Mouse (Mus musculus) 416B (cell line): Measurements from ENCODE around the gene Fam19a4.
A peak's percentile ranks its signal among the peaks of the same experiment; 100 is the strongest.

Experiments
- DNase-seq: peaks from one replicate; pipeline ENCODE4 v3.0.0; 2011; ENCODE audit warnings: low read depth

The Fam19a4 gene

GRCm38 (mm10) chr6:97060074-97060681 is at the start of gene Fam19a4:
Gene Fam19a4, minus strand, starts transcription at chr6:97060413.
- no peak for DNase-seq

DNA sequence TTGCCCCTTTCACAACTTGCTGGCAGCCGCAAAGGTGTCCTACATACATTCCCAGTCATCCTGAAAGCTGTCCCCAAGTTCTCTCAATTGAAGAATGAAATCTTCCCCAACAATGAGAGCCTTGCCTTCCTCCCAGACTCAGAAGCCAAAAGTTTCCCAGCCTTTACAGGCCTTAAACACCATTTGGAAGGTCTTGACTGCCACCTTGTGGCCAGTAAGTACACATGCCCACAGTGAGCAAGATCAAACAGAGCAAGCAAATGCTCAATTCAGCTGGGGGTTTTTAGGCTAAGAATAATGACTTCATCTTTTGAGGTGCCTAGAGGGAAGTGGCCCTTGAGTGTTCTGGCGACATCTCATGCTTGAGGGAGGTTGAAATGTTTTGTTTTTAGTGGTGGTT is 46.6 kb upstream of the Fam19a4 start:
- DNase-seq: peak; percentile 83

- no peak for DNase-seq
Measured at GRCm38 (mm10) chr6:97106106-97106505, 45.9 kb upstream of the Fam19a4 start.

DNA sequence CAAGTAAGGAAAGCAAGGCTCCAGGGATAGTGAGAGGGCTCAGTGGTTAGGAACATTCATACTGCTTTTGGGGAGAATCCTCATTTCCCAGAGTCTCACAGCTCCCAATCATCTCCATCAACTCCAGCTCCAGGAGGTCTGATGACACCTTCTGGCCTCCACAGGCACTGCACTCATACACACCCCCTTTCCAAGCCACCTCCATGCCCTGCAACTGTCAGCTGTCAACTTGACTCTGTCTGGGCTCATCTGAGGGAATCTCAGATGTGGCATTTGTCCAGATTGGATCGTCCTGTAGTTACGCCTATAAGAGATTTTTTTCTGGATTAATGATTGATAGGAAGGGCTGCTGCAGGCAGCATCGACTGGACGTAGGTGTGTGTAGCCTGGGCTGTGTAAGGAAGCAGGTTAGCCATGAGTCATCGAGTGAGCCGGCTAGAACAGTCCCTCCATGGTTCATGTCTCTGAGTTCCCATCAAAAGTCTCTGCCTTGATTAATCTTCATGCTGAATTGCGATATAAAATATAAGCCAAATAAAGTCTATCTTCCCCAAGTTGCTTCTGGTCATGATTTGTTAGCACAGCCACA is 44.1 kb upstream of the Fam19a4 start:
- peak; percentile 28 for DNase-seq

DNA sequence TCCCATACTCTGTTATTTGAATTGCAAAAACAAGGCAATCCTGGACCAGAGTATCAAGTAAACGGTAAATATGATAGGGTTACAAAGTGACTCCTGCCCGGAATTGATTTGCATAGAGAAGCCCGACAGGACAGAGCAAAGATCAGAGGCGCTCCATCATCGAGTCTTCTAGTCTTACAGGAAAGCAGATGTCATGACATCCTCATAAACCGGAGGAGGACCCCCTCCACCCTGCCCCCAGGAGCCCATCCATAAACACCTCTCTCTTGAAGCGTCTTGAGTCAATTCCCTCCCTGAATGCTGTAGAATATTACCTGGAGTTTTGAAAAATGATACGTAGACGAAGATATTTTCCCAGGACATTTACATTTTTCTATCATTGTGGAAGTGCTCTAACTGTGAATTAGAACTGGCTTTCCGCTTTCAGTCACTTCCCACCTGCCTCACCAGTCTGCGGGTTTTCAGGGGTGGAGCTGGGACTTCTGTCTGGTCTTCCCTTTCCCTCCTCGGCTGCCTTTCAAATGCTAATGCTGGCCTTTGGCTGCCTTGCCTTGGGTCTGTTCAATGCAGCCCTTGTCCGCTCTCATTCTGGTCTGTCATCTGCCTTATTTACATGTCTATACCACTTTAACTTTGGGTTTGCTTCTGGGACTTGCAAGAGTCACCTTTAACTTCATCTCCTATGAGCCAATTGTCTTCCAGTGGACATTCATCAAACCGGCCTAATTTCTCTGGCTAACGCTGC is 41.9 kb upstream of the Fam19a4 start:
- DNase-seq: no peak

DNA sequence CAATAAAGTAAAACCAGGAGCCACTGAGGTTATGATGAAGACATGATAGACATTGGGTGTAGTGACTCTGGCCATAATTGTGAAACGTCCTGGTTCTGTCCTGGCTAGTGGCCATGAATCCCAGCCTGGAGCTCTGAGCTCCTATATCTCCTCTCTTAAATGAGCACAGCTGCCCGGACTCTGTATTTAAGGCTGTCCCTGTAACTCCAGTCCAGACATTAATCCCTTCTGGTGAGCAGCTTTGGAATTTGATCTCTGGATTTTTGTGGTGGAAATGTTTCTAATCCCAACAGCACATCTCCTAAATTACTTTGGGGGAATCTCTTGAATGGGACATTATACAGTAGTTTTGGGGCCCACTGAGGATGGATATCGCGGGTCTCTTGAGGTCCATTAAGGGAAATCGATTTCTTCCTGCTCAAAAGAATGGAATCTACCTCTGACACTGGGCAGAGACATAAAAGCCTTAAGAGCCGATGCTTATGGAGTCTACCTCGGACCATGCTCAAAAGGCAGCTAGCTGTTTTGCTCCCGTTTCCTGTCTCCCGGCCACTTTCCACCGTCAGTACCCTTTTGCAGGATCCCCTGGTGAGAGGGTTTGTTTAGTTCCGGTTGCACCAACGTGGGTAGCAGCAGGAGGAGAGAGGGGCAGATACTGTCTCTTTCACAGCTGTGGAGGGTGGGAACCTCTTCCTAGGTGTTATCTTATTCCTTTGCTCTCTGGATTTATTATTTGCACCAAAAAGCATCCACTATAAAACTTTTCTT is 41.2 kb upstream of the Fam19a4 start:
- DNase-seq: no peak

- DNase-seq: no peak
Measured at GRCm38 (mm10) chr6:97082336-97082735, 22.1 kb upstream of the Fam19a4 start.

DNA sequence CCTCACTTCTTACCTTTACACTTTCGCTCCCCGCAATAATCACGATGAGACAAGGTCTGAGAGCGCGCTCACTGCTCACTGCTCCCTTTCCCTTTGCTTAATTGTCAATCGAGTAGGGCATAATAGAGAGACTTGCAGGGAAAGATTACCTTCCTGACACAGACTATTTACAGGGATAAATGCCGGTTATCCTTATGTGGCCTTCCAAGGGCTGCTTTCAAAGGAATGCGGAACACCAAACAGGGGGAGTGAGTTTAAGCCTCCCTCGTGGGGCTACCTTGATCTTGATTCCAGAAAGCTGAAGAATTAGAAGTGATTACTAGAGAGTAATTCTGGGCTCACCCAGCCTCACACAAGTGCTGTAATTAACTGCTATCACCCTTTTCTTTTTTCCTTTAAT is 19.8 kb upstream of the Fam19a4 start:
- no peak for DNase-seq

DNA sequence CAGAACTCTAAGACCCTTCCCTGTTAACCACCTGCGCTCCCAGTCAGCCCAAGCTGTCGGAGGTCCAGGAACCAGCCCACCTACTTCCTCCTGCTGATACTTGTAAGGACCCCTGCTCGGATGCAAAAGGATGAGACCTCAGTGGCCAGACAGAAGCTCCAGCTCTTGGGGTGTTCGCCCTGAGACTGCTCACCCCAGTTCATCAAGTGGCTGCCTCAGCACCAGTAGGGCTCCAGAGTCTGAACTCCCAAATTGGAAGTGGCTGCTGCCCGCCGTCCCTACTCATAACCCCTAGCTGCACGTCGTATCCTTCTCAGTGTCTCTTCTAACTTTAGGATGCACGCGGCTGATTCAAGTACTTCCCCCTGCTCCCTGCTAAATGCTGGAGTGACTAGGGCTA is 614 bp downstream of the Fam19a4 start:
- DNase-seq: no peak

GRCm38 (mm10) chr6:97052196-97052770 is 7.9 kb downstream of the Fam19a4 start:
- no peak for DNase-seq

- no peak for DNase-seq
Measured at GRCm38 (mm10) chr6:97048403-97048802, 11.8 kb downstream of the Fam19a4 start.

DNA sequence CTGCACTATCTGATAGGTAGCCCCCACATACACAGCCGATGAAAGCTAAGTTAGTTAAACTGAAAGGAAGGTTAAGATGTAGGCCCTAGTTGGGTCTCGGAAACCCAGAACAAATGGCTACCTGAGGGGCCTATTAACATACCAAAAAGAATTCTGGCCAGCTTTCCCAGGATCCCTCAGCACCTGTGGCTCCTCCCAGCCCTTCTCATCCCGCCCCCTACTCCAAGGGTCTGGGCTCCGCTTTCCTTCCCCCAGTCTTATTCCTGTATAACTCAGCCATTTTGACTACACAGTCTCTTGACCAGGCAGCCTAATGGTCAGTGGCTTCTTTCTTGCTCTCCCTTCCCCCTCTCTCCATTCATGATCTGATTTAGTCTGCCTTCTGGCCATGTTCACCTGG is 13.7 kb downstream of the Fam19a4 start:
- no peak for DNase-seq

GRCm38 (mm10) chr6:97027110-97027677 is 33.0 kb downstream of the Fam19a4 start:
- peak; percentile 66 for DNase-seq

DNA sequence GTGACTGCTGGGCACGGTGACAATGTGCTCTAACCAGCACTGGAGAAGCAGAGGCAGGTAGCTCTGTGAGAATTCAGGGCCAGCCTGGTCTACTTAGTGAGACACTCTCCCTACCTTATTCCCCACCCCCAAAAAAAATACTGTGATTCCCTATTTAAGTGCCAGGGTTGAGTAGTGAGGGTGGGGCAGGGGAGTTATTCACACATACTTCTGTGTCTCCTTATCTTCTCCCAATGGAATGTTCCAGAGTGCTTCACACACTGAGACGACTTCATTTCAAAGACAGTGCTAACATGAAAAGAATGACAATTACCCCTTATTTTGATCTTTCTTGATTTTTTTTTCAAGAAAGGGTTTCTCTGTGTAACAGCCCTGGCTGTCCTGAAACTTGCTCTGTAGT is 40.9 kb downstream of the Fam19a4 start:
- DNase-seq: no peak

DNA sequence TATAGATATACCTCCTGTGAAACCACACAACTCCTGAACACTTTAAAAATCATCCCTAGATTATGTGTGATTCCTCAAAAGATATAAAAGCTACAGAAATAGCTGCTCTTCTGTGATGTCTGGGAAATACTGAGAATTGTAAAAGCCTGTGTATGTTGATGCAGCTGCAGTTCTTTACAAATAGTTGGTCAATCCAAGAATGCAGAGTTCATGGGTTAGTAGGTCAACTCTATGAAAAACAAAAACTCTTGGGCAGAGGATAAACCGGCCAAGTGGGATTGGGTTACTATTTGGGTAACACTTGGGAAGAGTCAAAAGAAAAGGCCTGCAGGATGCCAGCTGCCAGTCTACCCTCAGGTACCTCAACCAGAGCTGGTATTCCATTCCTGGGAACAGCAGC is 43.5 kb downstream of the Fam19a4 start:
- no peak for DNase-seq

DNA sequence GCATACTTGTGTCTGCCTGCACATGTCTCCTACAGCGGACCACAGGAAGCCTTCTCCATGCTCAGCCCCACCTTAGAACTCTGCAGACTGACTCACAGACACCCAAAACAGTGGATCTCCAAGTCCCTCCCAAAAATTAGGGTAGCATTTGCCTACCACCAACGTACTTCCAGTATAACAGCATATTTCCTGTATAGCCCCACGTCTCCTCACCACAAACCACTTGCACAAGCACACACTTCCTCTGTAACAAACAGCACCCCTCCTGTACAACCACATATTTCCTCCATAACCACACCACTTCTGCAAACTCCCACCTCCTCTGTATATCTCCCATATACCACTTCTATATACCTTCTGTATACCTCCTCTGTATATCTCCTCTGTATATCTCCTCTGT is 44.2 kb downstream of the Fam19a4 start:
- DNase-seq: peak; percentile 92

DNA sequence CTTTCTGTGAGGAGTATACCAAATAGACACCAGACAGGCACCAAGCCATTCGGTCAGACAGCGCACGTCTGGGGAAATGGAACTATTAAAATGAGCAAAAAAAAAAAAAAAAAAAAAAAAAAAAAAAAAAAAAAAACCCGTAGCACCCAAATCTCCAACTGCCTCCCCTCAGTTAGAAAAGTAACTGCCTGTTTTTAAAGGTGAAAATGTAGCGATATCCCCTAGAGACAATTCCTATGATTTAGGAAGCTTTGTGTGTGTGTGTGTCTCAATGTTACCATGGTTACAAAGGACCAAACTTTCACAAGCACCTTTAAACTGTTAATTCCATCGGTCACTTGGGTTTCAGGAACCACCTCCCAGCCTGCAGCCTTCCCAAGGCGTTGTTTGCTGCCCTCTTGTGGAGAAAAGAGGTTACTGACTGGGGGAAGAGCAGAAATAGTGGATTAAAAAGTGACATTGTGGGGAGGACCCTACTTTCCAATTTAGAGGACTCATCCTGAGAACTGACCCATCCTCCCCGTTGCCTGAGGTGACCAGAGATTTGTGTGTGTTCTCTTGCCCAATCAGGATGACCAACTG is 53.6 kb downstream of the Fam19a4 start:
- peak; percentile 64 for DNase-seq

- DNase-seq: peak; percentile 48
Measured at GRCm38 (mm10) chr6:97005038-97005437, 55.2 kb downstream of the Fam19a4 start.

DNA sequence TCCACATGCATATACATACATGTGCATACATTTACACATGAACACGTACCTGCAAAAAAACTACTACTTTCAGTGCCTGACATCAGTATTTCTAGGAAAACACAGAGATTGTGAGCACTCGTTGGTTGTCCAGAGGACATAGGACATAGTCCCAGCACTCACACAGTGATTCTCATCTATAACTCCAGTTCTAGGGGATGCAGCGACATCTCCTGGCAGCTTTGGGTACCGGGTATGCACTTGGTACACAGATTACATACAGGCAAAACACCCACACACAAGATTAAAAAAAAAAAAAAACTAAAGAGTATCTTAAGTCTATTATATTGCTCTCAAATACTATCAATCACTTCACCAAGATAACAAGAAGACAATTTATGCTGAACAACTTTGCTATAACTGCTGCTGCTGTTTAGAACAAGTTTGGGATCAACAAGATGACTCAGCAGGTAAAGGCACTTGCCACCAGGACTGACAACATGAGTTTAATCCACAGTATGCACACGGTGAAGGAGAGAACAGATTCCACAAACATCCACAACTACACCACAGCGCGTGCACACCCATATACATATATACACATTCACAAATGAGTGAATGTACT is 64.6 kb downstream of the Fam19a4 start:
- DNase-seq: no peak

- no peak for DNase-seq
Measured at GRCm38 (mm10) chr6:96991741-96992140, 68.5 kb downstream of the Fam19a4 start.

GRCm38 (mm10) chr6:96977537-96977936 is 82.7 kb downstream of the Fam19a4 start:
- no peak for DNase-seq
